Mouse (Mus musculus) lung, embryonic 16.5 days (tissue): ENCODE measurements at regions not wholly inside any gene's neighbourhood (a gene's known extent, or its start where the extent isn't known, plus 50 kb on each side); places are given as distances from the start of the nearest gene placed in this dataset.

Experiments used
- ATAC-seq: fragments of 200-750 bp; cut with Nextera tagmentation; 2 replicates; pipeline ENCODE4 v1.8.0; 2017; ENCODE audit warnings: low read depth, mild to moderate bottlenecking, moderate library complexity
- H3K27ac ChIP-seq: fragments of 300-500 bp; sonication (generic); 2 replicates; pipeline ENCODE4 v1.5.1; 2014; ENCODE audit warnings: mild to moderate bottlenecking, control low read depth, low read length
- H3K27me3 ChIP-seq: fragments of 300-500 bp; sonication (generic); 2 replicates; pipeline ENCODE4 v1.6.1; 2014; ENCODE audit warnings: low read depth, low read length, mixed read lengths; ENCODE audit not compliant: control insufficient read depth, insufficient read depth
- H3K36me3 ChIP-seq: fragments of 300-500 bp; sonication (generic); 2 replicates; pipeline ENCODE4 v1.6.1; 2014; ENCODE audit warnings: low read length; ENCODE audit not compliant: control insufficient read depth, insufficient read depth
- H3K4me1 ChIP-seq: fragments of 300-500 bp; sonication (generic); replicated peaks from 2 replicates; pipeline ENCODE4 v1.6.1; 2014; ENCODE audit warnings: low read length, mixed read lengths; ENCODE audit not compliant: control insufficient read depth, insufficient read depth
- H3K4me2 ChIP-seq: fragments of 300-500 bp; sonication (generic); 2 replicates; pipeline ENCODE4 v1.6.1; 2014; ENCODE audit warnings: low read depth, low read length, control low read depth
- H3K4me3 ChIP-seq: fragments of 300-500 bp; sonication (generic); 2 replicates; pipeline ENCODE4 v1.5.1; 2014; ENCODE audit warnings: mild to moderate bottlenecking, low read length, control low read depth
- H3K9ac ChIP-seq: fragments of 300-500 bp; sonication (generic); 2 replicates; pipeline ENCODE4 v1.6.1; 2014; ENCODE audit warnings: low read length, control low read depth
- H3K9me3 ChIP-seq: fragments of 300-500 bp; sonication (generic); 2 replicates; pipeline ENCODE4 v1.6.1; 2016; ENCODE audit warnings: low read length; ENCODE audit not compliant: control insufficient read depth
- WGBS: fragments of 180-500 bp; shearing (Covaris S2); extraction: QIAGEN DNeasy Blood & Tissue Kit; methylation state at CpG from one replicate; pipeline ENCODE4 v1.1.7; 2014; 5-methylcytosine and 5-hydroxymethylcytosine counted together

GRCm38 (mm10) chr12:33580809-33581208, 151.4 kb downstream of the Twistnb start:
- whole genome bisulfite sequencing = 52% methylated on average over 2 of the region's 2 CpGs
- H3K4me3 ChIP-seq = no peak overlapping the region
- H3K36me3 ChIP-seq = no peaks in the 10 kb centered on the region
- H3K27me3 ChIP-seq = no peaks in the 10 kb centered on the region
- H3K9ac ChIP-seq = no peak overlapping the region
- H3K4me1 ChIP-seq = no peaks in the 10 kb centered on the region
- H3K4me2 ChIP-seq = no peak overlapping the region
- H3K27ac ChIP-seq = no peak overlapping the region
- H3K9me3 ChIP-seq = no peaks in the 10 kb centered on the region
- ATAC-seq = no peak

DNA sequence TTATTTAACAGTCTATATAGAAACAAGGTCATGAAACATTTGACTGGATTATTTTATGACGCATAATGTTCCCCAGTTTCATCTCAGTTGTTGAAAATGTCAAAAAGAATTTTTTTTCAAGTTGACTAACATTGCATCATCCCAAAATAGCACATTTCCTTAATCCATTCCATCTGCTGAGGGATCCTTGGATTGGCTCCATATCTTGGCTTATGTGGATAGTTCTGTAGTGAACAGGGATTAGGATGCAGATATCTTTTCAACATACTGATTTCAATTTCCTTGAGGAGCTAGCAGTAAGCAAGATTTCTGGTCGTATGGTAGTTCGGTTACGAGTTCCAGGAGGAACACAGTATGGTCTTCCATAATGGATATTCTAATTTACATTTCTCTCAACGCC, 161.6 kb downstream of the Twistnb start:
- no peak overlapping the region for H3K27ac ChIP-seq
- no peak overlapping the region for H3K4me2 ChIP-seq
- 84% methylated on average over 5 of the region's 5 CpGs for WGBS
- H3K9ac ChIP-seq = no peak overlapping the region
- H3K4me1 ChIP-seq = peaks cover 3% of the 10 kb centered on the region; the same call in 1 of the 2 replicates
- H3K4me3 ChIP-seq = no peak overlapping the region
- H3K9me3 ChIP-seq = no peaks in the 10 kb centered on the region
- H3K27me3 ChIP-seq = no peaks in the 10 kb centered on the region
- ATAC-seq = no peak
- H3K36me3 ChIP-seq = no peaks in the 10 kb centered on the region

DNA sequence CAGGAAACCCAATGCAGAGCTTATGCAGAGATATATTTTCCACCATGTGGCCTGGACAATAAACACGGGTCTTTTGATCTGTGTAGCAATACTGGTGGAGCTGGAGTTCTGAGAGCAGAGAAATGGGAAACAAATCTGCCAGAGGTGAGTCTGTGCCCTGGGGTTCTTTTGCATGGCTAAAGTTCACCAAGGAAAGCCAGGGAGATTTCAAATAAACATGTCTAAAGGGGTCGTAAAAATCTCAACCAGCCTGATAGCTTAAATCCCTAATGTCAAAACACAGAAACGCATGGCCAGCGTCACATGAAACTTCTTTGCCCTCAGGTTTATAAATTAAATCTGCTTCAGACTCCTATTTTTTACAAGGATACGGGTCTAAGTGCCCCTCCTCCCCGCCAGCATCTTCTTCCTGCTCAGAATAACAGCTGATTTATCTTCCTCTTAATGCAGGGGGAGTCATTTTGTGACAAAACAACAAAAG, 163.0 kb downstream of the Twistnb start:
- no peaks in the 10 kb centered on the region for H3K36me3 ChIP-seq
- H3K27me3 ChIP-seq = no peaks in the 10 kb centered on the region
- no peaks in the 10 kb centered on the region for H3K9me3 ChIP-seq
- H3K4me3 ChIP-seq = peak overlapping the region; percentile 25
- H3K4me1 ChIP-seq = peaks cover 3% of the 10 kb centered on the region; the same call in 1 of the 2 replicates
- WGBS = 37% methylated on average over 6 of the region's 6 CpGs
- ATAC-seq = no peak
- no peak overlapping the region for H3K9ac ChIP-seq
- H3K4me2 ChIP-seq = peak overlapping the region; percentile 45
- H3K27ac ChIP-seq = no peak overlapping the region

DNA sequence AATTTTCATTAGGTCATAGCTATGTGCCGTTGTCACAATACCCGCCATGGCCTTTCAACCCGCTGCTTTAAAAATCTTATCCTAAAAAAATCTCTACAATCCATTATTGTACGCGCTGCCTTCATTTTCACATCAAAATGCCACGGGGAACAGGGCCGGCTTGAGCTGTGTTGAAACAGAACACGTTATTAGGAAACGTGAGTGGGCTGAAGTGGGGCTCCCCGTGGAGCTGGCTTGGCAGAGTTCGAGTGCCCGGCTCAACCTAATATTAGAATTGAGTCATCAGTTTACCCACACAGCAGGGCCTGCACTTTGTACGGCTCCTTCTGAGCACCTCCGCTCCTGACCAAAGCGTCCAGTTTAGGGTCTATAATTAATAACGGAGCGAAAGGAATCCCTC, 163.5 kb downstream of the Twistnb start:
- Histone ChIP-seq H3K9ac (no peak overlapping the region), H3K4me3 (peak overlapping the region; percentile 25), H3K36me3 (no peaks in the 10 kb centered on the region), H3K9me3 (no peaks in the 10 kb centered on the region), H3K4me2 (peak overlapping the region; percentile 45), H3K27ac (no peak overlapping the region), H3K4me1 (peaks cover 3% of the 10 kb centered on the region; the same call in 1 of the 2 replicates), H3K27me3 (no peaks in the 10 kb centered on the region)
- no peak for ATAC-seq
- WGBS = 32% methylated on average over 17 of the region's 17 CpGs

- H3K9ac ChIP-seq = no peak overlapping the region
- H3K9me3 ChIP-seq = no peaks in the 10 kb centered on the region
- no peaks in the 10 kb centered on the region for H3K36me3 ChIP-seq
- no peaks in the 10 kb centered on the region for H3K27me3 ChIP-seq
- no peak overlapping the region for H3K4me3 ChIP-seq
- 64% methylated on average over 4 of the region's 4 CpGs for WGBS
- no peak overlapping the region for H3K4me2 ChIP-seq
- no peak for ATAC-seq
- no peak overlapping the region for H3K27ac ChIP-seq
- H3K4me1 ChIP-seq = peaks cover 3% of the 10 kb centered on the region; the same call in 1 of the 2 replicates
Measured at GRCm38 (mm10) chr12:33593685-33594084, 164.2 kb downstream of the Twistnb start.

DNA sequence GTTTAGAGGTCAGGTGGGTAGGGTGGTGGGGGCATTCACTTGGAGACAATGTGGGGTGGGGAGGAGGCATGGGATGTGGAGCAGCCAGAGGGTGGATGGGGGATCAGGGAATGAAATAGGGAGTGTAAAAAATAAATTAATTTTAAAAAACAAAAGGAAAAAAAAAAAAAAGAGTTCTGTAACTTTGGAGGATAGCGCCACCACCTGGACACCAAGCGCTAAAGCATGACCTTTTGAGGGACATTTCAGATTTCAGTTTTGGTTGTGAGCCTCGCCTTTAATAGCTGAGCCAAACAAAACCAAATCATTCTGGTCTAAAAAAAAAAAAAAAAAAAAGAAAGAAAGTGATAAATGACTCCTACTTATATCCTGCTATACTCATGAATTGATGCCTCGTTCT, 176.0 kb downstream of the Twistnb start:
- 49% methylated on average over 4 of the region's 4 CpGs for WGBS
- Histone ChIP-seq H3K27me3 (no peaks in the 10 kb centered on the region), H3K9ac (no peak overlapping the region)

DNA sequence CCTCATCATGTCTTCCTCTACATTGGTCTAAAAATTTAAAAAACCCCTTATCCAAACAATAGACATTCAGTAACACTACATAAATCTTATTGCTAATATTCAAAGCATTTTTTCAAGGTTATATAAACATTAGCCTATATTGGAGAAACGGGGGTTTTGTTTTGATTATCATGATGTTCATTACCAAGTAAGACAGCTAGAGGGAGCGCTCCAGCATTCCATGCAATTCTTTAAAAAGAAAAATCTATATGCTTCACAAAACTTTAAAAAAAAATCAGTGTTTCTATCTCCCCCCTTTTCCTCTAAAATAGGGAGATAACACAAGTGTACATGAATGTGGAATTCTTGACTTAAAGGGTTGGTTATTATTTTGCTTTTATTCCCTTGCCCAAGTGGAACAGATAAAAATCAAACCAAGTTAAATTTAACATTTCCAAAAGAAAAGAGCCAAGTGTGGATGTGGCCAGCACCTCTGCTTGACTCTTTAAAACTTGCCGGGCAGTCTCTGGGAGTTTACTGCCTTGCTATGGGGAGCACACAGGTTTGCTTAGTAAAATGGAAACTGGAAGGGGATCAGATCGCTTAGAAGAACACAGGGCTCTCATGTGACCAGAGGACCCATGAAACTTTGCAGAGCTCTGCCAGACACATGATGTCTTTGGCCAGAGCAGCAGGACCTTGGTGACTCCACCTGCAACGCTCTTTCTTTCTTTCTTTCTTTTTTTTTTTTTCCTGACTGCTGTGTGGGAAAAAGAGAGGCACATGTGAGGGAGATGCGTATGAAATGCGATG, 178.6 kb downstream of the Twistnb start:
- no peak for ATAC-seq
- no peak overlapping the region for H3K27ac ChIP-seq
- H3K4me3 ChIP-seq = no peak overlapping the region
- no peak overlapping the region for H3K9ac ChIP-seq
- 47% methylated on average over 7 of the region's 7 CpGs for WGBS
- H3K27me3 ChIP-seq = no peaks in the 10 kb centered on the region
- H3K4me2 ChIP-seq = no peak overlapping the region
- no peaks in the 10 kb centered on the region for H3K4me1 ChIP-seq
- no peaks in the 10 kb centered on the region for H3K36me3 ChIP-seq
- H3K9me3 ChIP-seq = no peaks in the 10 kb centered on the region

More for the DNA sequence above, 176.0 kb downstream of the Twistnb start:
- no peak overlapping the region for H3K4me3 ChIP-seq
- no peaks in the 10 kb centered on the region for H3K36me3 ChIP-seq
- no peaks in the 10 kb centered on the region for H3K4me1 ChIP-seq
- no peak overlapping the region for H3K27ac ChIP-seq
- H3K4me2 ChIP-seq = no peak overlapping the region
- ATAC-seq = no peak
- no peaks in the 10 kb centered on the region for H3K9me3 ChIP-seq

DNA sequence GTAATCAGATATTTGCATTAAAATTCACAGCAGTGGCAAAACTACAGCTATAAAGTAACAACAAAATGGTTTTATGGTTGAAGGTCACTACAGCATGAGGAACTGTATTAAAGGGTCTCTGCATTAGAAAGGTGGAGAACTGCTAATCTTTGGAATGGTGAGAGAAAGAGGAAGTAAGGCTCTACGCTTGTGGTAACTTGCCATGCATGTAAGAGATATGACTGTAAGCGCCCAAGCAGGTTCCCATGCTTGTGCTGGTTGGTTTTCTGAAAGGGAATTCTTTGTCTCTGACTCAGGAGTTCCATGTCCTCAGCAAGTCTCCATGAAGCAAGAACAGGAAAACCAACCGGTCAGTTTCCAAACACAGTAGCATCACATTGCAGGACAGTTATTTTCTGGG, 182.9 kb downstream of the Twistnb start:
- WGBS = 61% methylated on average over 3 of the region's 3 CpGs
- Histone ChIP-seq H3K4me3 (no peak overlapping the region), H3K27me3 (no peaks in the 10 kb centered on the region), H3K36me3 (no peaks in the 10 kb centered on the region), H3K9ac (no peak overlapping the region), H3K4me2 (no peak overlapping the region), H3K4me1 (no peaks in the 10 kb centered on the region), H3K27ac (no peak overlapping the region), H3K9me3 (no peaks in the 10 kb centered on the region)
- no peak for ATAC-seq

DNA sequence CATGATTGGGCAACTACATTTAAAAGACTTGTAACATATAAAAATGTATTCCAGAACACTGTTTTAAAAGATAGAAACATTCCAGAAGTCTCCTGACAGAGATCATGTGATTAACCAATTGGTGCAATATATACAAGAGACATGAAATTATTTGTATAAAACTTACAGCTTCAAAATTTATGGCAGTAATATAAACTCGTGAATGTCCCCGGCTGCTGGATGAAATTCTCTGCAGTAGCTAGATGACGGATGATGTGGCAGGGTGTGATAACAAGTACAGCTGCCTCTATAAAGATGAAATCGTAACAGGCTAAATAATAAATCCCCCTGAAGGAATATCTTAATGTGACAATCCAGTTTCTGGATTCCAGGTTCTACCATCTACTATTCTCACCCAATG, 191.0 kb downstream of the Twistnb start:
- no peaks in the 10 kb centered on the region for H3K36me3 ChIP-seq
- H3K4me2 ChIP-seq = no peak overlapping the region
- ATAC-seq = no peak
- no peak overlapping the region for H3K4me3 ChIP-seq
- H3K9me3 ChIP-seq = no peaks in the 10 kb centered on the region
- no peaks in the 10 kb centered on the region for H3K27me3 ChIP-seq
- 45% methylated on average over 4 of the region's 4 CpGs for WGBS
- H3K9ac ChIP-seq = no peak overlapping the region
- no peak overlapping the region for H3K27ac ChIP-seq
- no peaks in the 10 kb centered on the region for H3K4me1 ChIP-seq
